Mouse (Mus musculus) small intestine, adult 2 months (tissue): ENCODE measurements at regions not wholly inside any gene's neighbourhood (a gene's known extent, or its start where the extent isn't known, plus 50 kb on each side); places are given as distances from the start of the nearest gene placed in this dataset.

ENCODE experiments used
- CTCF ChIP-seq: fragments of 200-500 bp; IDR thresholded peaks from 2 replicates; pipeline ENCODE4 v1.5.1; 2012; ENCODE audit warnings: low read depth, mild to moderate bottlenecking, control low read depth, inconsistent platforms, low read length, moderate library complexity, mixed read lengths; ENCODE audit not compliant: insufficient replicate concordance, insufficient read length; ENCODE audit errors: extremely low read depth
- POLR2A ChIP-seq: fragments of 200-500 bp; IDR thresholded peaks from 2 replicates; pipeline ENCODE4 v1.6.1; 2012; ENCODE audit warnings: low read depth, mild to moderate bottlenecking, control low read depth, inconsistent platforms, low read length, moderate library complexity

GRCm38 (mm10) chr17:87565631-87566030 is 70.1 kb upstream of the Epcam start:
- no peak for TF ChIP-seq CTCF
- no peak for TF ChIP-seq POLR2A
